Mouse (Mus musculus) hindbrain, embryonic 11.5 days (tissue): ENCODE measurements around the gene H2afv. TPM values are rescaled to one million over a fixed set of nuclear protein-coding genes. Genes with fewer than 3 reads are reported as not detected.

Experiments used
- ATAC-seq: fragments of 200-750 bp; cut with Nextera tagmentation; 2 replicates; pipeline ENCODE4 v1.8.0; 2017; ENCODE audit warnings: mild to moderate bottlenecking, moderate TSS enrichment, moderate library complexity; ENCODE audit not compliant: low FRiP score
- DNase-seq: peaks from one replicate; pipeline ENCODE4 v3.0.0-alpha.2; 2015; ENCODE audit warnings: low spot score
- H3K27ac ChIP-seq: fragments of 300-500 bp; sonication (generic); 2 replicates; pipeline ENCODE4 v1.5.1; 2014; ENCODE audit warnings: mild to moderate bottlenecking, low read depth, low read length
- H3K27me3 ChIP-seq: fragments of 300-500 bp; sonication (generic); 2 replicates; pipeline ENCODE4 v1.6.1; 2014; ENCODE audit warnings: mild to moderate bottlenecking, low read length, moderate library complexity, mixed read lengths; ENCODE audit not compliant: control insufficient read depth, insufficient read depth
- H3K36me3 ChIP-seq: fragments of 300-500 bp; sonication (generic); 2 replicates; pipeline ENCODE4 v1.6.1; 2014; ENCODE audit warnings: mild to moderate bottlenecking, low read length, moderate library complexity, mixed read lengths; ENCODE audit not compliant: control insufficient read depth, insufficient read depth
- H3K4me1 ChIP-seq: fragments of 300-500 bp; sonication (generic); replicated peaks from 2 replicates; pipeline ENCODE4 v1.6.1; 2014; ENCODE audit warnings: low read length, mixed read lengths; ENCODE audit not compliant: control insufficient read depth, insufficient read depth
- H3K4me2 ChIP-seq: fragments of 300-500 bp; sonication (generic); replicated peaks from 2 replicates; pipeline ENCODE4 v1.6.1; 2014; ENCODE audit warnings: mild to moderate bottlenecking, low read depth, low read length
- H3K4me3 ChIP-seq: fragments of 300-500 bp; sonication (generic); 2 replicates; pipeline ENCODE4 v1.5.1; 2014; ENCODE audit warnings: low read depth, low read length
- H3K9ac ChIP-seq: fragments of 300-500 bp; sonication (generic); 2 replicates; pipeline ENCODE4 v1.6.1; 2014; ENCODE audit warnings: low read depth, low read length
- H3K9me3 ChIP-seq: fragments of 300-500 bp; sonication (generic); 2 replicates; pipeline ENCODE4 v1.6.1; 2016; ENCODE audit warnings: low read length; ENCODE audit not compliant: control insufficient read depth
- WGBS: fragments of 180-500 bp; shearing (Covaris S2); extraction: QIAGEN DNeasy Blood & Tissue Kit; methylation state at CpG from one replicate; pipeline ENCODE4 v1.1.7; 2014; 5-methylcytosine and 5-hydroxymethylcytosine counted together
- polyA plus RNA-seq: library from polyadenylated mRNA; unstranded; fragments of >200 nt; fragmentation: Nextera tagmentation; extraction: Ambion mirVana; gene quantifications from 2 replicates; pipeline ENCODE4 v1.2.1, GENCODE M21; 2014

Gene H2afv
- polyA plus RNA-seq, 1 experiment from 2014 or later, result 784 TPM

- Histone ChIP-seq H3K36me3 (no peaks in the 10 kb centered on the region), H3K4me1 (no peaks in the 10 kb centered on the region), H3K27me3 (no peaks in the 10 kb centered on the region), H3K9ac (no peak overlapping the region), H3K9me3 (no peaks in the 10 kb centered on the region), H3K27ac (no peak overlapping the region), H3K4me3 (no peak overlapping the region), H3K4me2 (no peak overlapping the region)
- no peak for ATAC-seq
- no peak for DNase-seq
- 90% methylated on average over 4 of the region's 4 CpGs for WGBS
Measured at GRCm38 (mm10) chr11:6447493-6447892, 3.2 kb upstream of the H2afv start.

- H3K9me3 ChIP-seq, result no peaks in the 10 kb centered on the region
- H3K4me2 ChIP-seq, result no peak overlapping the region
- no peaks in the 10 kb centered on the region for H3K27me3 ChIP-seq
- no peak overlapping the region for H3K27ac ChIP-seq
- H3K36me3 ChIP-seq, result no peaks in the 10 kb centered on the region
- 91% methylated on average over 7 of the region's 7 CpGs for WGBS
- H3K4me3 ChIP-seq, result no peak overlapping the region
- no peak overlapping the region for H3K9ac ChIP-seq
- ATAC-seq (no peak), DNase-seq (no peak)
- H3K4me1 ChIP-seq, result no peaks in the 10 kb centered on the region
Measured at GRCm38 (mm10) chr11:6445951-6446350, 1.7 kb upstream of the H2afv start.

GRCm38 (mm10) chr11:6445441-6445840 is 1.2 kb upstream of the H2afv start:
- DNase-seq (no peak), ATAC-seq (no peak)
- no peaks in the 10 kb centered on the region for H3K4me1 ChIP-seq
- no peak overlapping the region for H3K4me3 ChIP-seq
- no peaks in the 10 kb centered on the region for H3K36me3 ChIP-seq
- WGBS, result 81% methylated on average over 4 of the region's 4 CpGs
- H3K27me3 ChIP-seq, result no peaks in the 10 kb centered on the region
- H3K9ac ChIP-seq, result no peak overlapping the region
- no peak overlapping the region for H3K27ac ChIP-seq
- no peak overlapping the region for H3K4me2 ChIP-seq
- H3K9me3 ChIP-seq, result no peaks in the 10 kb centered on the region

GRCm38 (mm10) chr11:6443727-6444076 is 541 bp downstream of the H2afv start:
- H3K4me2 ChIP-seq, result peak overlapping the region; percentile 66
- no peaks in the 10 kb centered on the region for H3K36me3 ChIP-seq
- DNase-seq (peak; percentile 30), ATAC-seq (no peak)
- WGBS, result 0% methylated on average over 10 of the region's 10 CpGs
- H3K4me1 ChIP-seq, result no peaks in the 10 kb centered on the region
- peak overlapping the region; percentile 78 for H3K4me3 ChIP-seq
- no peaks in the 10 kb centered on the region for H3K27me3 ChIP-seq
- no peaks in the 10 kb centered on the region for H3K9me3 ChIP-seq
- peak overlapping the region; percentile 88 for H3K9ac ChIP-seq
- peak overlapping the region; percentile 93 for H3K27ac ChIP-seq

- Histone ChIP-seq H3K27me3 (no peaks in the 10 kb centered on the region), H3K9me3 (no peaks in the 10 kb centered on the region), H3K36me3 (no peaks in the 10 kb centered on the region), H3K27ac (no peak overlapping the region), H3K9ac (peak overlapping the region; percentile 88), H3K4me2 (peak overlapping the region; percentile 66), H3K4me3 (peak overlapping the region; percentile 78), H3K4me1 (no peaks in the 10 kb centered on the region)
- no peak for ATAC-seq
- WGBS, result 63% methylated on average over 4 of the region's 4 CpGs
- peak; percentile 19 for DNase-seq
Measured at GRCm38 (mm10) chr11:6443102-6443501, 1.1 kb downstream of the H2afv start.

- Histone ChIP-seq H3K9ac (no peak overlapping the region), H3K4me2 (no peak overlapping the region), H3K9me3 (no peaks in the 10 kb centered on the region), H3K4me1 (no peaks in the 10 kb centered on the region), H3K27ac (no peak overlapping the region), H3K27me3 (no peaks in the 10 kb centered on the region), H3K36me3 (no peaks in the 10 kb centered on the region), H3K4me3 (no peak overlapping the region)
- WGBS, result 96% methylated on average over 4 of the region's 4 CpGs
- DNase-seq (no peak), ATAC-seq (no peak)
Measured at GRCm38 (mm10) chr11:6442566-6442965, 1.7 kb downstream of the H2afv start.

GRCm38 (mm10) chr11:6440171-6440570 is 4.1 kb downstream of the H2afv start:
- DNase-seq, result no peak
- Histone ChIP-seq H3K27me3 (no peaks in the 10 kb centered on the region), H3K9ac (no peak overlapping the region), H3K9me3 (no peaks in the 10 kb centered on the region), H3K4me3 (no peak overlapping the region), H3K4me2 (no peak overlapping the region), H3K4me1 (no peaks in the 10 kb centered on the region), H3K27ac (no peak overlapping the region), H3K36me3 (no peaks in the 10 kb centered on the region; the same call in 1 of the 2 replicates)
- WGBS, result 93% methylated on average over 4 of the region's 4 CpGs
- no peak for ATAC-seq

- Histone ChIP-seq H3K9me3 (no peaks in the 10 kb centered on the region), H3K36me3 (peaks cover 3% of the 10 kb centered on the region; the same call in 1 of the 2 replicates), H3K9ac (no peak overlapping the region), H3K4me1 (no peaks in the 10 kb centered on the region), H3K27ac (no peak overlapping the region), H3K4me2 (no peak overlapping the region), H3K27me3 (no peaks in the 10 kb centered on the region), H3K4me3 (no peak overlapping the region)
- 100% methylated on average over 2 of the region's 2 CpGs for WGBS
- no peak for ATAC-seq
- no peak for DNase-seq
Measured at GRCm38 (mm10) chr11:6437667-6438066, 6.6 kb downstream of the H2afv start.

- no peak overlapping the region for H3K9ac ChIP-seq
- H3K27me3 ChIP-seq, result no peaks in the 10 kb centered on the region
- H3K27ac ChIP-seq, result no peak overlapping the region
- no peak overlapping the region for H3K4me3 ChIP-seq
- peak; percentile 56 for DNase-seq
- peaks cover 3% of the 10 kb centered on the region; the same call in 1 of the 2 replicates for H3K36me3 ChIP-seq
- ATAC-seq, result peak; percentile 30; the same call in 1 of the 2 replicates
- H3K9me3 ChIP-seq, result no peaks in the 10 kb centered on the region
- 67% methylated on average over 8 of the region's 8 CpGs for WGBS
- H3K4me1 ChIP-seq, result no peaks in the 10 kb centered on the region
- H3K4me2 ChIP-seq, result no peak overlapping the region
Measured at GRCm38 (mm10) chr11:6436442-6436841, 7.8 kb downstream of the H2afv start.
